Mouse (Mus musculus): ENCODE measurements around the gene Gm45785. TPM values are rescaled to one million over a fixed set of nuclear protein-coding genes. Genes with fewer than 3 reads are reported as not detected.

Gene Gm45785
- polyA plus RNA-seq, 1 experiment from 2014 or later, result not detected

GRCm38 (mm10) chr7:140821305-140821652 lies 34.9 kb downstream of the Gm45785 start:
- peaks cover 6% of the 10 kb centered on the region; the same call in 1 of the 2 replicates for H3K36me3 ChIP-seq
- peak overlapping the region; percentile 66 for H3K4me3 ChIP-seq (replicated peaks)
- H3K9ac ChIP-seq (replicated peaks), result peak overlapping the region; percentile 75
- no peaks in the 10 kb centered on the region for H3K27me3 ChIP-seq (replicated peaks)
- H3K9me3 ChIP-seq (replicated peaks), result no peaks in the 10 kb centered on the region
- peaks cover 22% of the 10 kb centered on the region for H3K4me1 ChIP-seq
- 27% methylated on average over 5 of the region's 5 CpGs for WGBS
- peak; percentile 62 for ATAC-seq (ENCODE audit: low FRiP score)
- H3K4me2 ChIP-seq, result peak overlapping the region; percentile 61
- peak overlapping the region; percentile 93 for H3K27ac ChIP-seq (replicated peaks)

GRCm38 (mm10) chr7:140820173-140820572 lies 36.0 kb downstream of the Gm45785 start:
- 60% methylated on average over 4 of the region's 4 CpGs for WGBS
- H3K9ac ChIP-seq (replicated peaks), result no peak overlapping the region
- ATAC-seq (ENCODE audit: low FRiP score), result no peak

GRCm38 (mm10) chr7:140812850-140813249 lies 43.3 kb downstream of the Gm45785 start:
- Histone ChIP-seq H3K36me3 (peaks cover 38% of the 10 kb centered on the region), H3K9ac (replicated peaks) (no peak overlapping the region), H3K4me3 (replicated peaks) (no peak overlapping the region), H3K9me3 (replicated peaks) (no peaks in the 10 kb centered on the region), H3K4me1 (peaks cover 8% of the 10 kb centered on the region), H3K27me3 (replicated peaks) (no peaks in the 10 kb centered on the region), H3K27ac (replicated peaks) (no peak overlapping the region), H3K4me2 (no peak overlapping the region)
- WGBS, result 92% methylated on average over 12 of the region's 12 CpGs
- ATAC-seq (ENCODE audit: low FRiP score), result no peak

More at GRCm38 (mm10) chr7:140820173-140820572, 36.0 kb downstream of the Gm45785 start:
- Histone ChIP-seq H3K36me3 (peaks cover 6% of the 10 kb centered on the region; the same call in 1 of the 2 replicates), H3K4me2 (peak overlapping the region; percentile 39), H3K4me3 (replicated peaks) (no peak overlapping the region), H3K4me1 (peaks cover 22% of the 10 kb centered on the region), H3K9me3 (replicated peaks) (no peaks in the 10 kb centered on the region), H3K27me3 (replicated peaks) (no peaks in the 10 kb centered on the region), H3K27ac (replicated peaks) (no peak overlapping the region)

- ATAC-seq (ENCODE audit: low FRiP score), result no peak; the same call in 1 of the 2 replicates
- H3K27ac ChIP-seq (replicated peaks), result peak overlapping the region; percentile 45; the same call in 1 of the 2 replicates
- 82% methylated on average over 13 of the region's 13 CpGs for WGBS
Measured at GRCm38 (mm10) chr7:140811714-140812113, 44.4 kb downstream of the Gm45785 start.

GRCm38 (mm10) chr7:140810496-140810895 lies 45.6 kb downstream of the Gm45785 start:
- Histone ChIP-seq H3K4me2 (no peak overlapping the region), H3K36me3 (peaks cover 47% of the 10 kb centered on the region), H3K9me3 (replicated peaks) (no peaks in the 10 kb centered on the region), H3K4me3 (replicated peaks) (no peak overlapping the region), H3K4me1 (no peaks in the 10 kb centered on the region), H3K27ac (replicated peaks) (no peak overlapping the region), H3K9ac (replicated peaks) (no peak overlapping the region), H3K27me3 (replicated peaks) (no peaks in the 10 kb centered on the region)
- no peak for ATAC-seq (ENCODE audit: low FRiP score)
- 96% methylated on average over 6 of the region's 6 CpGs for whole genome bisulfite sequencing

More at GRCm38 (mm10) chr7:140811714-140812113, 44.4 kb downstream of the Gm45785 start:
- Histone ChIP-seq H3K9ac (replicated peaks) (no peak overlapping the region), H3K9me3 (replicated peaks) (no peaks in the 10 kb centered on the region), H3K36me3 (peaks cover 44% of the 10 kb centered on the region), H3K4me3 (replicated peaks) (no peak overlapping the region), H3K27me3 (replicated peaks) (no peaks in the 10 kb centered on the region), H3K4me2 (no peak overlapping the region), H3K4me1 (no peaks in the 10 kb centered on the region)

- ATAC-seq (ENCODE audit: low FRiP score), result no peak
- Histone ChIP-seq H3K36me3 (peaks cover 21% of the 10 kb centered on the region), H3K9me3 (replicated peaks) (no peaks in the 10 kb centered on the region), H3K27me3 (replicated peaks) (no peaks in the 10 kb centered on the region), H3K27ac (replicated peaks) (no peak overlapping the region), H3K4me2 (no peak overlapping the region), H3K4me3 (replicated peaks) (no peak overlapping the region), H3K4me1 (no peaks in the 10 kb centered on the region), H3K9ac (replicated peaks) (no peak overlapping the region)
- WGBS, result 18% methylated on average over 1 of the region's 1 CpGs
Measured at GRCm38 (mm10) chr7:140805704-140806103, 50.4 kb downstream of the Gm45785 start.

- ATAC-seq (ENCODE audit: low FRiP score), result no peak
- Histone ChIP-seq H3K4me1 (no peaks in the 10 kb centered on the region), H3K27ac (replicated peaks) (no peak overlapping the region), H3K4me2 (no peak overlapping the region), H3K9ac (replicated peaks) (no peak overlapping the region), H3K27me3 (replicated peaks) (no peaks in the 10 kb centered on the region), H3K9me3 (replicated peaks) (no peaks in the 10 kb centered on the region), H3K4me3 (replicated peaks) (no peak overlapping the region), H3K36me3 (peaks cover 12% of the 10 kb centered on the region; the same call in 1 of the 2 replicates)
- 58% methylated on average over 6 of the region's 6 CpGs for WGBS
Measured at GRCm38 (mm10) chr7:140802629-140803028, 53.5 kb downstream of the Gm45785 start.

- no peak for ATAC-seq (ENCODE audit: low FRiP score)
- Histone ChIP-seq H3K27me3 (replicated peaks) (no peaks in the 10 kb centered on the region), H3K4me1 (no peaks in the 10 kb centered on the region), H3K27ac (replicated peaks) (no peak overlapping the region), H3K9ac (replicated peaks) (no peak overlapping the region), H3K4me2 (no peak overlapping the region), H3K9me3 (replicated peaks) (no peaks in the 10 kb centered on the region), H3K36me3 (no peaks in the 10 kb centered on the region), H3K4me3 (replicated peaks) (no peak overlapping the region)
- 71% methylated on average over 2 of the region's 2 CpGs for WGBS
Measured at GRCm38 (mm10) chr7:140798212-140798611, 57.9 kb downstream of the Gm45785 start.

- Histone ChIP-seq H3K27ac (replicated peaks) (no peak overlapping the region), H3K4me1 (no peaks in the 10 kb centered on the region), H3K4me3 (replicated peaks) (no peak overlapping the region), H3K4me2 (no peak overlapping the region), H3K9me3 (replicated peaks) (no peaks in the 10 kb centered on the region), H3K36me3 (no peaks in the 10 kb centered on the region), H3K27me3 (replicated peaks) (no peaks in the 10 kb centered on the region), H3K9ac (replicated peaks) (no peak overlapping the region)
- WGBS, result 86% methylated on average over 3 of the region's 3 CpGs
- ATAC-seq (ENCODE audit: low FRiP score), result no peak
Measured at GRCm38 (mm10) chr7:140797619-140798018, 58.5 kb downstream of the Gm45785 start.

GRCm38 (mm10) chr7:140793541-140793940 lies 62.6 kb downstream of the Gm45785 start:
- no peaks in the 10 kb centered on the region for H3K36me3 ChIP-seq
- H3K4me3 ChIP-seq (replicated peaks), result no peak overlapping the region
- H3K9me3 ChIP-seq (replicated peaks), result no peaks in the 10 kb centered on the region
- 76% methylated on average over 4 of the region's 4 CpGs for WGBS
- no peaks in the 10 kb centered on the region for H3K27me3 ChIP-seq (replicated peaks)
- H3K27ac ChIP-seq (replicated peaks), result no peak overlapping the region
- H3K4me1 ChIP-seq, result no peaks in the 10 kb centered on the region
- no peak overlapping the region for H3K4me2 ChIP-seq
- no peak for ATAC-seq (ENCODE audit: low FRiP score)
- no peak overlapping the region for H3K9ac ChIP-seq (replicated peaks)

GRCm38 (mm10) chr7:140788053-140788435 lies 68.1 kb downstream of the Gm45785 start:
- WGBS, result 92% methylated on average over 7 of the region's 7 CpGs
- no peaks in the 10 kb centered on the region for H3K36me3 ChIP-seq
- no peak overlapping the region for H3K9ac ChIP-seq (replicated peaks)
- ATAC-seq (ENCODE audit: low FRiP score), result no peak
- no peak overlapping the region for H3K4me2 ChIP-seq
- H3K27ac ChIP-seq (replicated peaks), result no peak overlapping the region
- H3K4me1 ChIP-seq, result no peaks in the 10 kb centered on the region
- peaks cover 5% of the 10 kb centered on the region; the same call in 1 of the 2 replicates for H3K9me3 ChIP-seq (replicated peaks)
- H3K4me3 ChIP-seq (replicated peaks), result no peak overlapping the region
- no peaks in the 10 kb centered on the region for H3K27me3 ChIP-seq (replicated peaks)

- no peak for ATAC-seq (ENCODE audit: low FRiP score)
- Histone ChIP-seq H3K36me3 (no peaks in the 10 kb centered on the region), H3K27me3 (replicated peaks) (no peaks in the 10 kb centered on the region), H3K4me3 (replicated peaks) (no peak within 1 kb of the TSS), H3K9ac (replicated peaks) (no peak within 1 kb of the TSS), H3K4me1 (no peaks in the 10 kb centered on the region), H3K4me2 (no peak within 1 kb of the TSS), H3K9me3 (replicated peaks) (peaks cover 5% of the 10 kb centered on the region; the same call in 1 of the 2 replicates), H3K27ac (replicated peaks) (no peak within 1 kb of the TSS)
- WGBS, result 89% methylated on average over 32 of the region's 33 CpGs
Measured at GRCm38 (mm10) chr7:140787406-140788052, 68.6 kb downstream of the Gm45785 start, which contains the start of gene Syce1. Syce1 (minus strand) TSS chr7:140787852.
